Mouse (Mus musculus) testis, adult 2 months (tissue): Measurements from ENCODE around the gene Tle2.

ENCODE experiments used
- CTCF ChIP-seq: fragments of 200-500 bp; IDR thresholded peaks from 2 replicates; pipeline ENCODE4 v1.5.1; 2012; ENCODE audit warnings: low read depth, mild to moderate bottlenecking, inconsistent platforms, low read length, moderate library complexity; ENCODE audit not compliant: control insufficient read depth, insufficient read depth, insufficient replicate concordance
- POLR2A ChIP-seq: fragments of 200-500 bp; IDR thresholded peaks from 2 replicates; pipeline ENCODE4 v1.6.1; 2012; ENCODE audit warnings: low read depth, mild to moderate bottlenecking, inconsistent platforms, low read length, moderate library complexity; ENCODE audit not compliant: control insufficient read depth

- TF ChIP-seq CTCF: no peak
- no peak for TF ChIP-seq POLR2A
Observed at GRCm38 (mm10) chr10:81595599-81595998, 21.2 kb downstream of the Tle2 start.
